Comparison of ENCODE assay signal across 10 mouse cellular contexts in genomic region chr3:94372038-94372437, GRCm38 (mm10). TPM values are rescaled to one million over a fixed set of nuclear protein-coding genes. Genes with fewer than 3 reads are reported as not detected.
DNase-seq lines count a peak whose midpoint lies in the region; ATAC-seq lines count a peak whose summit lies in the region.
"Had no signal": no experiment of that assay in that cellular context is flagged by ENCODE, and none has a peak within 500 bp of the region (broad histone marks: within the 10 kb centered on the region; RNA-seq: fewer than 3 reads in every experiment).

No protein-coding gene starts in this region.

- peak overlapping the region; percentile 39 for H3K4me2 ChIP-seq in forebrain, embryonic 12.5 days
- H3K4me2 ChIP-seq in hindbrain, embryonic 15.5 days = peak overlapping the region; percentile 48
- peak overlapping the region; percentile 20 for H3K4me2 ChIP-seq in midbrain, embryonic 14.5 days (ENCODE audit: low read length)

- H3K36me3 ChIP-seq in forebrain, embryonic 12.5 days (replicated peaks) = no peaks in the 10 kb centered on the region
- no peaks in the 10 kb centered on the region for H3K36me3 ChIP-seq in hindbrain, embryonic 15.5 days
- no peaks in the 10 kb centered on the region for H3K36me3 ChIP-seq in midbrain, embryonic 14.5 days (ENCODE audit: control insufficient read depth, insufficient read depth, low read length)
- H3K36me3 ChIP-seq: G1E had no signal

- DNase-seq in kidney, adult 9 months = peak; percentile 39
- DNase-seq in kidney, adult 8-10 months = no peak
- DNase-seq in midbrain, embryonic 14.5 days = no peak
- DNase-seq in thymus, postnatal 25 days = no peak
- no peak for DNase-seq in urinary bladder, adult 18-20 months (ENCODE audit: low spot score in 2 of 2)
- DNase-seq in frontal cortex, adult 2 months (ENCODE audit: extremely low spot score in 1 of 2, low spot score in 1 of 2) = no peak

- H3K9ac ChIP-seq in forebrain, embryonic 12.5 days = 0 out of 2 replicates have a peak overlapping the region, but pooled peaks have one; percentile 4
- no peak overlapping the region for H3K9ac ChIP-seq in hindbrain, embryonic 15.5 days
- no peak overlapping the region for H3K9ac ChIP-seq in midbrain, embryonic 14.5 days (replicated peaks; ENCODE audit: low read length)

- no peak overlapping the region for H3K27ac ChIP-seq in forebrain, embryonic 12.5 days
- no peak overlapping the region for H3K27ac ChIP-seq in hindbrain, embryonic 15.5 days (replicated peaks)
- H3K27ac ChIP-seq in midbrain, embryonic 14.5 days (replicated peaks; ENCODE audit: low read depth, low read length) = no peak overlapping the region
- H3K27ac ChIP-seq: macrophage had no signal

- no peak overlapping the region for H3K4me3 ChIP-seq in forebrain, embryonic 12.5 days (replicated peaks)
- no peak overlapping the region for H3K4me3 ChIP-seq in hindbrain, embryonic 15.5 days
- H3K4me3 ChIP-seq in midbrain, embryonic 14.5 days (replicated peaks; ENCODE audit: low read depth, low read length) = no peak overlapping the region

- 2% methylated on average over 3 of the region's 3 CpGs for WGBS in forebrain, embryonic 12.5 days
- 4% methylated on average over 3 of the region's 3 CpGs for WGBS in hindbrain, embryonic 15.5 days
- WGBS in midbrain, embryonic 14.5 days = 0% methylated on average over 3 of the region's 3 CpGs

- no peak for ATAC-seq in forebrain, embryonic 12.5 days (ENCODE audit: low FRiP score)
- no peak for ATAC-seq in hindbrain, embryonic 15.5 days (ENCODE audit: low FRiP score, low read depth)
- ATAC-seq in midbrain, embryonic 14.5 days (ENCODE audit: low FRiP score, low TSS enrichment) = 0 out of 2 replicates have a peak, but pooled peaks have one; percentile 5

- H3K9me3 ChIP-seq in forebrain, embryonic 12.5 days = no peaks in the 10 kb centered on the region
- H3K9me3 ChIP-seq in hindbrain, embryonic 15.5 days = no peaks in the 10 kb centered on the region
- H3K9me3 ChIP-seq in midbrain, embryonic 14.5 days (ENCODE audit: control insufficient read depth, low read length) = no peaks in the 10 kb centered on the region
- H3K9me3 ChIP-seq: G1E had no signal

- peaks cover 24% of the 10 kb centered on the region; the same call in 1 of the 2 replicates for H3K27me3 ChIP-seq in forebrain, embryonic 12.5 days
- no peaks in the 10 kb centered on the region for H3K27me3 ChIP-seq in hindbrain, embryonic 15.5 days
- peaks cover 3% of the 10 kb centered on the region; the same call in 1 of the 2 replicates for H3K27me3 ChIP-seq in midbrain, embryonic 14.5 days (ENCODE audit: control insufficient read depth, insufficient read depth, low read length)

- H3K4me1 ChIP-seq in forebrain, embryonic 12.5 days = peaks cover 28% of the 10 kb centered on the region
- H3K4me1 ChIP-seq in hindbrain, embryonic 15.5 days (replicated peaks) = peaks cover 27% of the 10 kb centered on the region
- H3K4me1 ChIP-seq in midbrain, embryonic 14.5 days (ENCODE audit: control insufficient read depth, insufficient read depth, low read length) = peaks cover 9% of the 10 kb centered on the region

RNA-seq across cellular contexts. Expression of gene Rorc, which starts 0.6 kb away (rescaled TPM):
- 1.3 and 2.0 TPM in 2 replicates for polyA plus RNA-seq in forebrain, embryonic 12.5 days (2016; fragmentation: Nextera tagmentation; extraction: Ambion mirVana)
- 0.49 TPM in 2 replicates for polyA plus RNA-seq in hindbrain, embryonic 15.5 days (2015; fragmentation: Nextera tagmentation; extraction: Ambion mirVana)
- 0.30 and 0.43 TPM in 2 replicates for polyA plus RNA-seq in midbrain, embryonic 14.5 days (2014; fragmentation: Nextera tagmentation; extraction: Ambion mirVana)
- polyA plus RNA-seq in frontal cortex, adult 2 months (2012; rRNA removed) = 0.95 and 1.1 TPM in 2 replicates
- polyA plus RNA-seq: G1E, macrophage had no signal

RNA-seq across cellular contexts. Expression of gene C2cd4d, which starts 9.8 kb away (rescaled TPM):
- 0.87 and 1.8 TPM in 2 replicates for polyA plus RNA-seq in forebrain, embryonic 12.5 days (2016; fragmentation: Nextera tagmentation; extraction: Ambion mirVana)
- 2.4 and 3.3 TPM in 2 replicates for polyA plus RNA-seq in hindbrain, embryonic 15.5 days (2015; fragmentation: Nextera tagmentation; extraction: Ambion mirVana)
- polyA plus RNA-seq in midbrain, embryonic 14.5 days (2014; fragmentation: Nextera tagmentation; extraction: Ambion mirVana) = 2.6 and 3.1 TPM in 2 replicates
- polyA plus RNA-seq in frontal cortex, adult 2 months (2012; rRNA removed) = 1.4 and 1.5 TPM in 2 replicates
- polyA plus RNA-seq: G1E, macrophage had no signal

RNA-seq across cellular contexts. Expression of gene Lingo4, which starts 26.3 kb away (rescaled TPM):
- 0.78 and 0.82 TPM in 2 replicates for polyA plus RNA-seq in forebrain, embryonic 12.5 days (2016; fragmentation: Nextera tagmentation; extraction: Ambion mirVana)
- 1.7 and 1.8 TPM in 2 replicates for polyA plus RNA-seq in hindbrain, embryonic 15.5 days (2015; fragmentation: Nextera tagmentation; extraction: Ambion mirVana)
- polyA plus RNA-seq in midbrain, embryonic 14.5 days (2014; fragmentation: Nextera tagmentation; extraction: Ambion mirVana) = 0.67 and 1.1 TPM in 2 replicates
- 0.40 and 0.55 TPM in 2 replicates for polyA plus RNA-seq in frontal cortex, adult 2 months (2012; rRNA removed)
- polyA plus RNA-seq: G1E, macrophage had no signal

RNA-seq across cellular contexts. Expression of gene Them5, which starts 30.1 kb away (rescaled TPM):
- polyA plus RNA-seq in forebrain, embryonic 12.5 days (2016; fragmentation: Nextera tagmentation; extraction: Ambion mirVana) = 0.31 and 0.32 TPM in 2 replicates
- polyA plus RNA-seq in hindbrain, embryonic 15.5 days (2015; fragmentation: Nextera tagmentation; extraction: Ambion mirVana) = 0.19 and 0.21 TPM in 2 replicates
- 0.18 TPM in 1 of 2 replicates, not detected in the other for polyA plus RNA-seq in midbrain, embryonic 14.5 days (2014; fragmentation: Nextera tagmentation; extraction: Ambion mirVana)
- not detected in 2 replicates for polyA plus RNA-seq in frontal cortex, adult 2 months (2012; rRNA removed)
- polyA plus RNA-seq: G1E, macrophage had no signal

RNA-seq across cellular contexts. Expression of gene Tdrkh, which starts 41.0 kb away (rescaled TPM):
- polyA plus RNA-seq in forebrain, embryonic 12.5 days (2016; fragmentation: Nextera tagmentation; extraction: Ambion mirVana) = 67.2 and 67.8 TPM in 2 replicates
- polyA plus RNA-seq in hindbrain, embryonic 15.5 days (2015; fragmentation: Nextera tagmentation; extraction: Ambion mirVana) = 50.7 and 53.5 TPM in 2 replicates
- 50.6 and 55.3 TPM in 2 replicates for polyA plus RNA-seq in midbrain, embryonic 14.5 days (2014; fragmentation: Nextera tagmentation; extraction: Ambion mirVana)
- 15.5 and 17.0 TPM in 2 replicates for polyA plus RNA-seq in frontal cortex, adult 2 months (2012; rRNA removed)
- polyA plus RNA-seq: G1E had no signal
